In genomic region chr9:57254061-57254460, GRCm38 (mm10) we compare ENCODE assay signal across 21 mouse cellular contexts. TPM values are rescaled to one million over a fixed set of nuclear protein-coding genes. Genes with fewer than 3 reads are reported as not detected.
"Had no signal": no experiment of that assay in that cellular context is flagged by ENCODE, and none has a peak within 500 bp of the region (broad histone marks: within the 10 kb centered on the region; RNA-seq: fewer than 3 reads in every experiment).

No protein-coding gene starts in this region.

- H3K9ac ChIP-seq: liver, embryonic 15.5 days; midbrain, embryonic 13.5 days; neural tube, embryonic 15.5 days had no signal

- H3K4me3 ChIP-seq: left cerebral cortex, adult 2 months; limb, embryonic 10.5 days; liver, embryonic 15.5 days; midbrain, embryonic 13.5 days; myocyte; neural tube, embryonic 15.5 days had no signal

- H3K4me2 ChIP-seq: liver, embryonic 11.5 days; liver, embryonic 15.5 days; midbrain, embryonic 13.5 days; neural tube, embryonic 15.5 days had no signal

- H3K9me3 ChIP-seq: limb, embryonic 10.5 days; liver, embryonic 15.5 days; midbrain, embryonic 13.5 days; neural tube, embryonic 15.5 days had no signal

- DNase-seq: lung, adult 2 months; lung, postnatal 36 days; thymus, adult 2 months; thymus, postnatal 25 days had no signal

- H3K27ac ChIP-seq: left cerebral cortex, adult 2 months; limb, embryonic 10.5 days; liver, embryonic 15.5 days; midbrain, embryonic 13.5 days; neural tube, embryonic 15.5 days; stomach, postnatal 0 days had no signal

- ATAC-seq: inflammation-experienced regulatory T-cells, adult 6 months; intestine, postnatal 0 days; lung, postnatal 0 days; midbrain, embryonic 13.5 days had no signal

- H3K4me1 ChIP-seq: limb, embryonic 10.5 days; midbrain, embryonic 13.5 days; neural tube, embryonic 15.5 days had no signal

- H3K27me3 ChIP-seq: liver, embryonic 15.5 days; midbrain, embryonic 13.5 days; neural tube, embryonic 15.5 days had no signal

RNA-seq across cellular contexts. Expression of gene Trcg1, which starts 17.7 kb away (rescaled TPM):
- total RNA-seq: layer of hippocampus, postnatal 25 days; left cerebral cortex, adult 2 months; left cerebral cortex, postnatal 14 days; megakaryocyte progenitor cell, adult 5-6 weeks had no signal
- polyA plus RNA-seq: inflammation-experienced regulatory T-cells, adult 6 months; intestine, postnatal 0 days; limb, embryonic 10.5 days; limb, embryonic 14.5 days; liver, embryonic 11.5 days; liver, embryonic 15.5 days; lung, adult 2 months; lung, postnatal 0 days; midbrain, embryonic 13.5 days; myocyte; neural tube, embryonic 11.5 days; neural tube, embryonic 15.5 days; stomach, postnatal 0 days; urinary bladder, adult 2 months had no signal
